Mouse (Mus musculus) lung, embryonic 16.5 days (tissue): Measurements from ENCODE around the gene Aoc3. TPM values are rescaled to one million over a fixed set of nuclear protein-coding genes. Genes with fewer than 3 reads are reported as not detected.

ENCODE experiments used
- ATAC-seq: fragments of 200-750 bp; cut with Nextera tagmentation; 2 replicates; pipeline ENCODE4 v1.8.0; 2017; ENCODE audit warnings: low read depth, mild to moderate bottlenecking, moderate library complexity
- H3K27ac ChIP-seq: fragments of 300-500 bp; sonication (generic); 2 replicates; pipeline ENCODE4 v1.5.1; 2014; ENCODE audit warnings: mild to moderate bottlenecking, control low read depth, low read length
- H3K27me3 ChIP-seq: fragments of 300-500 bp; sonication (generic); 2 replicates; pipeline ENCODE4 v1.6.1; 2014; ENCODE audit warnings: low read depth, low read length, mixed read lengths; ENCODE audit not compliant: control insufficient read depth, insufficient read depth
- H3K36me3 ChIP-seq: fragments of 300-500 bp; sonication (generic); 2 replicates; pipeline ENCODE4 v1.6.1; 2014; ENCODE audit warnings: low read length; ENCODE audit not compliant: control insufficient read depth, insufficient read depth
- H3K4me1 ChIP-seq: fragments of 300-500 bp; sonication (generic); replicated peaks from 2 replicates; pipeline ENCODE4 v1.6.1; 2014; ENCODE audit warnings: low read length, mixed read lengths; ENCODE audit not compliant: control insufficient read depth, insufficient read depth
- H3K4me2 ChIP-seq: fragments of 300-500 bp; sonication (generic); 2 replicates; pipeline ENCODE4 v1.6.1; 2014; ENCODE audit warnings: low read depth, low read length, control low read depth
- H3K4me3 ChIP-seq: fragments of 300-500 bp; sonication (generic); 2 replicates; pipeline ENCODE4 v1.5.1; 2014; ENCODE audit warnings: mild to moderate bottlenecking, low read length, control low read depth
- H3K9ac ChIP-seq: fragments of 300-500 bp; sonication (generic); 2 replicates; pipeline ENCODE4 v1.6.1; 2014; ENCODE audit warnings: low read length, control low read depth
- H3K9me3 ChIP-seq: fragments of 300-500 bp; sonication (generic); 2 replicates; pipeline ENCODE4 v1.6.1; 2016; ENCODE audit warnings: low read length; ENCODE audit not compliant: control insufficient read depth
- WGBS: fragments of 180-500 bp; shearing (Covaris S2); extraction: QIAGEN DNeasy Blood & Tissue Kit; methylation state at CpG from one replicate; pipeline ENCODE4 v1.1.7; 2014; 5-methylcytosine and 5-hydroxymethylcytosine counted together
- polyA plus RNA-seq: library from polyadenylated mRNA; unstranded; fragments of >200 nt; fragmentation: Nextera tagmentation; extraction: Ambion mirVana; gene quantifications from 2 replicates; pipeline ENCODE4 v1.2.1, GENCODE M21; 2015

Gene Aoc3
- polyA plus RNA-seq, 1 experiment from 2014 or later: 1.9 TPM

DNA sequence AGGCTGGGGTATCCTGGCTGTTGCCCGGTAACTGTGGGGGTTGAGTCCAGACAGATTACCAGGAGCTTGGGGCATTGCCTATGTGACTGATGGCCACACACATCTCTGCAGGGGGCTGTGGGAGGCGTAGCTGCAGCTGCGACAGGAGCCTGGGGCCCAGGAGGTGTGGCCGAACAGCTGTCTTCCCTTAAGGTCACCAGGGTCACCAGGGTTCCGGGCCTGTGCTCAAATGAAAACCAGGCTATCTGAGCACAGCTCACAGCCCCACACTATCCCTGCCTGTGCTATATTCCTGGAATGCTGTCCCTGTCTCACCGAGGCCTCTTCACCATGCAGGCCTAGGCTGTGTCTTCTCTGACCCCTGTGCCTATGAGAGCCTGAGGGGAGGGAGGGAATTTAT is 4.1 kb downstream of the Aoc3 start:
- WGBS: 24% methylated on average over 6 of the region's 6 CpGs
- Histone ChIP-seq H3K4me2 (no peak overlapping the region), H3K4me3 (no peak overlapping the region), H3K36me3 (no peaks in the 10 kb centered on the region), H3K9ac (no peak overlapping the region), H3K4me1 (peaks cover 5% of the 10 kb centered on the region), H3K27ac (no peak overlapping the region), H3K9me3 (no peaks in the 10 kb centered on the region), H3K27me3 (no peaks in the 10 kb centered on the region)
- no peak for ATAC-seq

DNA sequence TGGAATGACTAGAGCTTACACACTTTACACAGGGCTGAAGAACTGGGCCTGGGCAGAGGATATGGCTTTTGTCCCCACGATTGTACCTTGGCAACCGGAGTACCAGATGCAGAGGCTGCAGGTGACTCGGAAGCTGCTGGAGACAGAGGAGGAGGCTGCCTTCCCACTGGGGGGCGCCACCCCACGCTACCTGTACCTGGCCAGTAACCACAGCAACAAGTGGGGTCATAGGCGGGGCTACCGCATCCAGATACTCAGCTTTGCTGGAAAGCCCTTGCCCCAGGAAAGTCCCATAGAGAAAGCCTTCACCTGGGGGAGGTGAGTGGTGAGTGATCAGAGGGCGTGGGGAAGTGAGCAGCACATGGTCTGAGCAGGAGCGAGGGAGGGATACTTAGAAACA is 5.3 kb downstream of the Aoc3 start:
- H3K4me2 ChIP-seq: no peak overlapping the region
- 65% methylated on average over 9 of the region's 9 CpGs for WGBS
- no peak overlapping the region for H3K27ac ChIP-seq
- peaks cover 5% of the 10 kb centered on the region for H3K4me1 ChIP-seq
- no peak for ATAC-seq
- H3K4me3 ChIP-seq: no peak overlapping the region
- no peaks in the 10 kb centered on the region for H3K36me3 ChIP-seq
- no peaks in the 10 kb centered on the region for H3K27me3 ChIP-seq
- H3K9ac ChIP-seq: no peak overlapping the region
- no peaks in the 10 kb centered on the region for H3K9me3 ChIP-seq

DNA sequence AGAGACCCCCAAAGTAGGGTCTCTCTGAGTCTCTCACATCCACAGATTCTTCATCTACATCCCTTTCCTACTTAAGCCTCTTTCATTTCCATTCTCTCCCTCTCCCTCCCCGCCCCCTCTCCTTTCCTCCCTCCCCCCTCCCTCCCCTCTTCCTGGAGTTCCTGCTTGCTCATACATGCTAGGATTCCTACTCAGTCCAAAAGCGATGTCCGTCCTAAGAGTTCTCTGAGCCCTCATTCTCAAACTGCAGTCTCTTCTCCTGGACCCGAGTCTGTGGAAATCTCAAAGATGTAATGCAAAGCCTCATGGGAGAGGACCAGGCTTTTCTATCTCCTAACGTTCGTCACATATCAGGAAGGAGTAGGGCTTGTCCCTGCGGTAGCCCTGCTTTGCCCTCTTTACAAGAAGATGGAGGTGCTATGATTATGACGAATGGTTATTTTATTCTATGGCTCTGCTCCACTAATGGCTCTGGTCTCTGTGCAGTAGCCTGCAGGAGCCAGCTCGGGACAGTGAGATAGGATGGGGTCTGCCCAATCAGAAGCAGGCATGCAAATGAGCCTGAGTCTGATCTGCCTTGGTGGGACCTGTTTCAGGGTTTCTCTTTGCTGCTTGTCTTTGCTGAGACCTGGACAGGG is 7.8 kb downstream of the Aoc3 start:
- peak overlapping the region; percentile 28 for H3K4me3 ChIP-seq
- 1% methylated on average over 9 of the region's 9 CpGs for WGBS
- no peak overlapping the region for H3K27ac ChIP-seq
- peak overlapping the region; percentile 54 for H3K4me2 ChIP-seq
- peaks cover 5% of the 10 kb centered on the region for H3K4me1 ChIP-seq
- H3K9me3 ChIP-seq: no peaks in the 10 kb centered on the region
- peak; percentile 88 for ATAC-seq
- H3K36me3 ChIP-seq: no peaks in the 10 kb centered on the region
- H3K27me3 ChIP-seq: no peaks in the 10 kb centered on the region
- H3K9ac ChIP-seq: no peak overlapping the region

DNA sequence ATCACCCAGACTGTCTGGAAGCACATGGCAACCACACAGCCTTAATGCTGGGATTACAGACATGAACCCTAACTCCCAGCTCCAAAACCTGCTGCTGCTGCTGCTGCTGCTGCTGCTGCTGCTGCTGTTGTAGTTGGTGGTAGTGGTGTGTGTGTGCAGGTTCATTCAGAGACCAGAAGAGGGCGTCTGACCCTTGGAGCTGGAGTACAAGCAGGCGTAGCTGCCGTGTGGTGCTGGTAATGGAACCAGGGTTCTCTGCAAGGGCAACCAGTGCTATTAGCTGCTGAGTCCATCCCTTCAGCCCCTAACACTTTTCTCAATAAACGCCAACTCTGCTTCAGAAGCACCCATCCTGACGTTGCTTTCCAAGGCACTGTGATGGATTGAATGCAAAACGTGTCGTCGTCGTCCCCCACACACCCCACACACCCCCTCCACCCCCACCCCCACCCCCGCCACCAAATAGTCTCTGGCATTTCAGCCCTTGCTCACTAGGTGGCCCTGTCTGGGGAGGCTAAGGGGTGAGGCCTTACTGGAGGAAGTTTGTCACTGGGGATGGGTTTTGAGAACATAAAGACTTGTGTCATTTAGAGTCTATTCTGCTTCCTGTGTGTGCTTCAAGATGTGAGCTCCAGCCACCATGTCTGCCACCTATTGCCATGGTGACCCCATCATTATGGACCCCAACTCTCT is 16.8 kb downstream of the Aoc3 start:
- ATAC-seq: no peak
- 63% methylated on average over 10 of the region's 10 CpGs for WGBS
- Histone ChIP-seq H3K4me1 (no peaks in the 10 kb centered on the region), H3K4me3 (no peak overlapping the region), H3K4me2 (no peak overlapping the region), H3K27me3 (no peaks in the 10 kb centered on the region), H3K9ac (no peak overlapping the region), H3K36me3 (no peaks in the 10 kb centered on the region), H3K9me3 (no peaks in the 10 kb centered on the region), H3K27ac (no peak overlapping the region)

- Histone ChIP-seq H3K27ac (no peak overlapping the region), H3K4me2 (no peak overlapping the region), H3K4me1 (no peaks in the 10 kb centered on the region), H3K36me3 (no peaks in the 10 kb centered on the region), H3K9me3 (no peaks in the 10 kb centered on the region), H3K9ac (no peak overlapping the region), H3K4me3 (no peak overlapping the region), H3K27me3 (no peaks in the 10 kb centered on the region)
- WGBS: 63% methylated on average over 7 of the region's 7 CpGs
- no peak for ATAC-seq
These were observed 18.4 kb downstream of the Aoc3 start for GRCm38 (mm10) chr11:101348774-101349173.

DNA sequence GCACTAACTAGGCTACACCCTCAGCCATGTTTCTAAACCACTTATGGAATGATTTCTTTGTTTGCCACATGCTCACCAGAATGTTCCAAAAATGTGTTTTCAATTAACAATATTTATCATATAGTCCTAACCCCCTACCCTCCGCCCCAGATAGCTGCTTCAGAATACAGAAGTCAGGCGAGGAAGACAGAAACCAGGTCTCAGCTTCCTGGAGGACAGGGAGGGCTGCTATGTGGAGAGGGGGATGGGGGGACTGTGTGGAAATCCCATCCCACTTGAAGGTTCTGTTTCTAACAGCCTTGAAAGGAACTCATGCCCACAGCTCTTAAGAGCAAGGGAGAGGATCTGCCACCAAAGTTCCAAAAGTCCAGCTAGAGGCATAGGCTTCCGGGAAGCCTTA is 18.8 kb downstream of the Aoc3 start:
- Histone ChIP-seq H3K27me3 (no peaks in the 10 kb centered on the region), H3K9ac (no peak overlapping the region), H3K4me3 (no peak overlapping the region), H3K4me1 (no peaks in the 10 kb centered on the region), H3K4me2 (no peak overlapping the region), H3K9me3 (no peaks in the 10 kb centered on the region), H3K27ac (no peak overlapping the region), H3K36me3 (no peaks in the 10 kb centered on the region)
- WGBS: 69% methylated on average over 3 of the region's 3 CpGs
- ATAC-seq: no peak

- no peaks in the 10 kb centered on the region for H3K9me3 ChIP-seq
- WGBS: 48% methylated on average over 11 of the region's 11 CpGs
- no peak for ATAC-seq
- H3K9ac ChIP-seq: no peak overlapping the region
- H3K27ac ChIP-seq: no peak overlapping the region
- no peaks in the 10 kb centered on the region for H3K4me1 ChIP-seq
- no peaks in the 10 kb centered on the region for H3K36me3 ChIP-seq
- no peaks in the 10 kb centered on the region for H3K27me3 ChIP-seq
- H3K4me2 ChIP-seq: no peak overlapping the region
- no peak overlapping the region for H3K4me3 ChIP-seq
These were observed 20.8 kb downstream of the Aoc3 start for GRCm38 (mm10) chr11:101351100-101351720.

- WGBS: 51% methylated on average over 3 of the region's 3 CpGs
- Histone ChIP-seq H3K36me3 (no peaks in the 10 kb centered on the region), H3K27me3 (no peaks in the 10 kb centered on the region)
These were observed 21.3 kb downstream of the Aoc3 start for GRCm38 (mm10) chr11:101351721-101352111.

DNA sequence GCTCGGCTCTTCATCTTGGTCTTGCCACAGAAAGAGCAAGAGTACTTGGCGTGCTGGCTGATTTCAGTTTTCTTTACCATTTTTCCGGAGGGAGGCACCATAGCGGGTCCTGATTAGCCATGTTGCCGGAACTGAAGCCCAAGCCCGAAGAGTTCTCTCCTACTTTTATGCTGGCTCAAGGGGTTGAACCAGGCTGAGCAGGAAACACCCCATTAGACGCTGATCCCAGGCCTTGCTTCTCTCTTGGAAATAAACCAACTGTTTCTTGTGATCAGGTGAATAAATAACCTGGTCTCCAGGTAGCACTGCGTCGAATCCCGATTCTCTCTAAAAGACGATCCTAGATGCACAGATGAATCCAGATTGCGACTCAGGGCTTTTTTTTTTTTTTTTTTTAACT is 23.0 kb downstream of the Aoc3 start:
- no peak overlapping the region for H3K9ac ChIP-seq
- H3K4me2 ChIP-seq: no peak overlapping the region
- H3K36me3 ChIP-seq: no peaks in the 10 kb centered on the region
- ATAC-seq: no peak
- no peaks in the 10 kb centered on the region for H3K27me3 ChIP-seq
- H3K4me1 ChIP-seq: no peaks in the 10 kb centered on the region
- H3K4me3 ChIP-seq: no peak overlapping the region
- H3K9me3 ChIP-seq: no peaks in the 10 kb centered on the region
- 83% methylated on average over 12 of the region's 12 CpGs for WGBS
- H3K27ac ChIP-seq: no peak overlapping the region

More at GRCm38 (mm10) chr11:101351721-101352111, 21.3 kb downstream of the Aoc3 start:
- Histone ChIP-seq H3K9ac (no peak overlapping the region), H3K27ac (no peak overlapping the region), H3K4me1 (no peaks in the 10 kb centered on the region), H3K9me3 (no peaks in the 10 kb centered on the region), H3K4me3 (no peak overlapping the region), H3K4me2 (no peak overlapping the region)
- no peak for ATAC-seq
